Mouse (Mus musculus): ENCODE results near the gene Rbm19. TPM values are rescaled to one million over a fixed set of nuclear protein-coding genes. Genes with fewer than 3 reads are reported as not detected.

Rbm19 gene
- polyA plus RNA-seq, 1 experiment from 2014 or later: 27.0 TPM

- no peaks in the 10 kb centered on the region for H3K27me3 ChIP-seq (ENCODE audit: control insufficient read depth, insufficient read depth, low read length)
- ATAC-seq (replicated peaks; ENCODE audit: insufficient number of reproducible peaks, low FRiP score, low TSS enrichment, low read depth) (no peak), DNase-seq (ENCODE audit: low spot score) (no peak)
- H3K9ac ChIP-seq (replicated peaks; ENCODE audit: low read length): no peak overlapping the region
- no peaks in the 10 kb centered on the region for H3K4me1 ChIP-seq (ENCODE audit: control insufficient read depth, insufficient read depth, low read length)
- no peak overlapping the region for H3K4me2 ChIP-seq (ENCODE audit: low read depth, low read length)
- 85% methylated on average over 9 of the region's 9 CpGs for WGBS
- no peaks in the 10 kb centered on the region for H3K9me3 ChIP-seq (replicated peaks; ENCODE audit: control insufficient read depth, low read length)
- no peak overlapping the region for H3K27ac ChIP-seq (replicated peaks; ENCODE audit: low read depth, low read length)
- H3K36me3 ChIP-seq (replicated peaks; ENCODE audit: control insufficient read depth, insufficient read depth, low read depth, low read length): no peaks in the 10 kb centered on the region
- no peak overlapping the region for H3K4me3 ChIP-seq (ENCODE audit: low read depth, low read length)
Measured at GRCm38 (mm10) chr5:120196879-120197278, 80.6 kb downstream of the Rbm19 start.

- Histone ChIP-seq H3K36me3 (replicated peaks; ENCODE audit: control insufficient read depth, insufficient read depth, low read depth, low read length) (no peaks in the 10 kb centered on the region), H3K9ac (replicated peaks; ENCODE audit: low read length) (no peak overlapping the region), H3K4me2 (ENCODE audit: low read depth, low read length) (no peak overlapping the region), H3K4me3 (ENCODE audit: low read depth, low read length) (no peak overlapping the region), H3K4me1 (ENCODE audit: control insufficient read depth, insufficient read depth, low read length) (no peaks in the 10 kb centered on the region), H3K27me3 (ENCODE audit: control insufficient read depth, insufficient read depth, low read length) (no peaks in the 10 kb centered on the region), H3K9me3 (replicated peaks; ENCODE audit: control insufficient read depth, low read length) (no peaks in the 10 kb centered on the region), H3K27ac (replicated peaks; ENCODE audit: low read depth, low read length) (no peak overlapping the region)
- ATAC-seq (replicated peaks; ENCODE audit: insufficient number of reproducible peaks, low FRiP score, low TSS enrichment, low read depth) (no peak), DNase-seq (ENCODE audit: low spot score) (no peak)
- 92% methylated on average over 10 of the region's 10 CpGs for WGBS
Measured at GRCm38 (mm10) chr5:120197813-120198387, 81.6 kb downstream of the Rbm19 start.

GRCm38 (mm10) chr5:120199865-120200264 lies 83.6 kb downstream of the Rbm19 start:
- DNase-seq (ENCODE audit: low spot score) (no peak), ATAC-seq (replicated peaks; ENCODE audit: insufficient number of reproducible peaks, low FRiP score, low TSS enrichment, low read depth) (no peak)
- no peak overlapping the region for H3K4me2 ChIP-seq (ENCODE audit: low read depth, low read length)
- H3K4me1 ChIP-seq (ENCODE audit: control insufficient read depth, insufficient read depth, low read length): no peaks in the 10 kb centered on the region
- no peaks in the 10 kb centered on the region for H3K36me3 ChIP-seq (replicated peaks; ENCODE audit: control insufficient read depth, insufficient read depth, low read depth, low read length)
- no peaks in the 10 kb centered on the region for H3K27me3 ChIP-seq (ENCODE audit: control insufficient read depth, insufficient read depth, low read length)
- no peak overlapping the region for H3K27ac ChIP-seq (replicated peaks; ENCODE audit: low read depth, low read length)
- no peak overlapping the region for H3K9ac ChIP-seq (replicated peaks; ENCODE audit: low read length)
- H3K9me3 ChIP-seq (replicated peaks; ENCODE audit: control insufficient read depth, low read length): no peaks in the 10 kb centered on the region
- no peak overlapping the region for H3K4me3 ChIP-seq (ENCODE audit: low read depth, low read length)
- 91% methylated on average over 7 of the region's 7 CpGs for WGBS

GRCm38 (mm10) chr5:120204316-120204715 lies 88.1 kb downstream of the Rbm19 start:
- Histone ChIP-seq H3K4me3 (ENCODE audit: low read depth, low read length) (no peak overlapping the region), H3K9ac (replicated peaks; ENCODE audit: low read length) (no peak overlapping the region), H3K36me3 (replicated peaks; ENCODE audit: control insufficient read depth, insufficient read depth, low read depth, low read length) (no peaks in the 10 kb centered on the region), H3K9me3 (replicated peaks; ENCODE audit: control insufficient read depth, low read length) (no peaks in the 10 kb centered on the region), H3K27ac (replicated peaks; ENCODE audit: low read depth, low read length) (no peak overlapping the region), H3K27me3 (ENCODE audit: control insufficient read depth, insufficient read depth, low read length) (peaks cover 4% of the 10 kb centered on the region; the same call in 1 of the 2 replicates), H3K4me1 (ENCODE audit: control insufficient read depth, insufficient read depth, low read length) (no peaks in the 10 kb centered on the region), H3K4me2 (ENCODE audit: low read depth, low read length) (no peak overlapping the region)
- ATAC-seq (replicated peaks; ENCODE audit: insufficient number of reproducible peaks, low FRiP score, low TSS enrichment, low read depth) (no peak), DNase-seq (ENCODE audit: low spot score) (no peak)
- WGBS: 67% methylated on average over 3 of the region's 3 CpGs

- Histone ChIP-seq H3K9ac (replicated peaks; ENCODE audit: low read length) (no peak overlapping the region), H3K36me3 (replicated peaks; ENCODE audit: control insufficient read depth, insufficient read depth, low read depth, low read length) (no peaks in the 10 kb centered on the region), H3K4me2 (ENCODE audit: low read depth, low read length) (no peak overlapping the region), H3K27ac (replicated peaks; ENCODE audit: low read depth, low read length) (no peak overlapping the region), H3K27me3 (ENCODE audit: control insufficient read depth, insufficient read depth, low read length) (peaks cover 4% of the 10 kb centered on the region; the same call in 1 of the 2 replicates), H3K9me3 (replicated peaks; ENCODE audit: control insufficient read depth, low read length) (no peaks in the 10 kb centered on the region), H3K4me1 (ENCODE audit: control insufficient read depth, insufficient read depth, low read length) (peaks cover 4% of the 10 kb centered on the region; the same call in 1 of the 2 replicates), H3K4me3 (ENCODE audit: low read depth, low read length) (no peak overlapping the region)
- DNase-seq (ENCODE audit: low spot score) (no peak), ATAC-seq (replicated peaks; ENCODE audit: insufficient number of reproducible peaks, low FRiP score, low TSS enrichment, low read depth) (0 out of 2 replicates have a peak, but pooled peaks have one; percentile 14)
- 59% methylated on average over 12 of the region's 12 CpGs for WGBS
Measured at GRCm38 (mm10) chr5:120206313-120206943, 90.2 kb downstream of the Rbm19 start.

GRCm38 (mm10) chr5:120207492-120207891 lies 91.2 kb downstream of the Rbm19 start:
- Histone ChIP-seq H3K27me3 (ENCODE audit: control insufficient read depth, insufficient read depth, low read length) (peaks cover 4% of the 10 kb centered on the region; the same call in 1 of the 2 replicates), H3K4me3 (ENCODE audit: low read depth, low read length) (no peak overlapping the region), H3K4me1 (ENCODE audit: control insufficient read depth, insufficient read depth, low read length) (peaks cover 4% of the 10 kb centered on the region; the same call in 1 of the 2 replicates), H3K9ac (replicated peaks; ENCODE audit: low read length) (no peak overlapping the region), H3K27ac (replicated peaks; ENCODE audit: low read depth, low read length) (no peak overlapping the region), H3K4me2 (ENCODE audit: low read depth, low read length) (no peak overlapping the region), H3K36me3 (replicated peaks; ENCODE audit: control insufficient read depth, insufficient read depth, low read depth, low read length) (no peaks in the 10 kb centered on the region), H3K9me3 (replicated peaks; ENCODE audit: control insufficient read depth, low read length) (no peaks in the 10 kb centered on the region)
- no peak for ATAC-seq (replicated peaks; ENCODE audit: insufficient number of reproducible peaks, low FRiP score, low TSS enrichment, low read depth)
- no peak for DNase-seq (ENCODE audit: low spot score)
- 76% methylated on average over 4 of the region's 4 CpGs for WGBS

- H3K4me3 ChIP-seq (ENCODE audit: low read depth, low read length): peak overlapping the region; percentile 2; the same call in 1 of the 2 replicates
Measured at GRCm38 (mm10) chr5:120210668-120211067, 94.4 kb downstream of the Rbm19 start.

GRCm38 (mm10) chr5:120211182-120211581 lies 94.9 kb downstream of the Rbm19 start:
- no peaks in the 10 kb centered on the region for H3K9me3 ChIP-seq (replicated peaks; ENCODE audit: control insufficient read depth, low read length)
- DNase-seq (ENCODE audit: low spot score) (peak; percentile 60), ATAC-seq (replicated peaks; ENCODE audit: insufficient number of reproducible peaks, low FRiP score, low TSS enrichment, low read depth) (no peak)
- H3K4me2 ChIP-seq (ENCODE audit: low read depth, low read length): peak overlapping the region; percentile 39
- WGBS: 4% methylated on average over 17 of the region's 17 CpGs
- H3K4me3 ChIP-seq (ENCODE audit: low read depth, low read length): peak overlapping the region; percentile 2; the same call in 1 of the 2 replicates
- peaks cover 4% of the 10 kb centered on the region; the same call in 1 of the 2 replicates for H3K27me3 ChIP-seq (ENCODE audit: control insufficient read depth, insufficient read depth, low read length)
- H3K36me3 ChIP-seq (replicated peaks; ENCODE audit: control insufficient read depth, insufficient read depth, low read depth, low read length): no peaks in the 10 kb centered on the region
- H3K9ac ChIP-seq (replicated peaks; ENCODE audit: low read length): no peak overlapping the region
- H3K4me1 ChIP-seq (ENCODE audit: control insufficient read depth, insufficient read depth, low read length): peaks cover 4% of the 10 kb centered on the region; the same call in 1 of the 2 replicates
- no peak overlapping the region for H3K27ac ChIP-seq (replicated peaks; ENCODE audit: low read depth, low read length)

More at GRCm38 (mm10) chr5:120210668-120211067, 94.4 kb downstream of the Rbm19 start:
- DNase-seq (ENCODE audit: low spot score) (peak; percentile 70), ATAC-seq (replicated peaks; ENCODE audit: insufficient number of reproducible peaks, low FRiP score, low TSS enrichment, low read depth) (no peak)
- 2% methylated on average over 11 of the region's 11 CpGs for whole genome bisulfite sequencing
- H3K36me3 ChIP-seq (replicated peaks; ENCODE audit: control insufficient read depth, insufficient read depth, low read depth, low read length): no peaks in the 10 kb centered on the region
- peaks cover 4% of the 10 kb centered on the region; the same call in 1 of the 2 replicates for H3K4me1 ChIP-seq (ENCODE audit: control insufficient read depth, insufficient read depth, low read length)
- H3K9ac ChIP-seq (replicated peaks; ENCODE audit: low read length): no peak overlapping the region
- peaks cover 4% of the 10 kb centered on the region; the same call in 1 of the 2 replicates for H3K27me3 ChIP-seq (ENCODE audit: control insufficient read depth, insufficient read depth, low read length)
- peak overlapping the region; percentile 39 for H3K4me2 ChIP-seq (ENCODE audit: low read depth, low read length)
- H3K9me3 ChIP-seq (replicated peaks; ENCODE audit: control insufficient read depth, low read length): no peaks in the 10 kb centered on the region
- H3K27ac ChIP-seq (replicated peaks; ENCODE audit: low read depth, low read length): no peak overlapping the region
